Comparison of ENCODE assay signal across 31 mouse cellular contexts in genomic region chr17:7152662-7153061, GRCm38 (mm10).
"Had no signal": no experiment of that assay in that cellular context is flagged by ENCODE, and none has a peak within 500 bp of the region (broad histone marks: within the 10 kb centered on the region; RNA-seq: fewer than 3 reads in every experiment).

No protein-coding gene starts in this region.

- DNase-seq: heart, postnatal 14 days; heart, postnatal 36 days; heart, postnatal 4 days; kidney, adult 11 months; kidney, adult 18-20 months; kidney, adult 2 months; kidney, adult 8-10 months; kidney, adult 9 months; kidney, postnatal 10 days; kidney, postnatal 14 days; kidney, postnatal 25 days; kidney, postnatal 36 days; kidney, postnatal 4 days; layer of hippocampus, adult 9-11 months had no signal

- ATAC-seq: hindbrain, embryonic 16.5 days; hindbrain, postnatal 0 days; inflammation-experienced regulatory T-cells, adult 6 months; intestine, embryonic 15.5 days; intestine, embryonic 16.5 days; intestine, postnatal 0 days had no signal

- H3K27ac ChIP-seq: heart, embryonic 10.5 days; heart, embryonic 13.5 days; heart, embryonic 15.5 days; hindbrain, embryonic 10.5 days; hindbrain, embryonic 12.5 days; hindbrain, embryonic 13.5 days; hindbrain, embryonic 14.5 days; hindbrain, embryonic 15.5 days; intestine, embryonic 15.5 days; kidney, embryonic 15.5 days; kidney, postnatal 0 days had no signal

- H3K4me3 ChIP-seq: heart, embryonic 10.5 days; heart, embryonic 12.5 days; heart, embryonic 13.5 days; heart, embryonic 15.5 days; hindbrain, embryonic 10.5 days; hindbrain, embryonic 12.5 days; hindbrain, embryonic 13.5 days; hindbrain, embryonic 15.5 days; intestine, embryonic 15.5 days; kidney, embryonic 15.5 days had no signal
